Mouse (Mus musculus) layer of hippocampus, adult 9-11 months (tissue): ENCODE measurements at regions not wholly inside any gene's neighbourhood (a gene's known extent, or its start where the extent isn't known, plus 50 kb on each side); places are given as distances from the start of the nearest gene placed in this dataset.

ENCODE experiments used
- DNase-seq: peaks from one replicate; pipeline ENCODE4 v3.0.0; 2022

- DNase-seq, result no peak
Measured at GRCm38 (mm10) chr5:118978921-118979630, 418.6 kb downstream of the Med13l start.

GRCm38 (mm10) chr5:118981046-118981445, 420.6 kb downstream of the Med13l start:
- DNase-seq, result no peak

GRCm38 (mm10) chr5:118984251-118984650, 423.8 kb downstream of the Med13l start:
- DNase-seq, result no peak

- DNase-seq, result no peak
Measured at GRCm38 (mm10) chr5:118984797-118985408, 424.4 kb downstream of the Med13l start.

GRCm38 (mm10) chr5:118987376-118988000, 427.0 kb downstream of the Med13l start:
- DNase-seq, result no peak

- DNase-seq, result no peak
Measured at GRCm38 (mm10) chr5:118999124-118999523, 438.6 kb downstream of the Med13l start.

GRCm38 (mm10) chr5:119005825-119006471, 445.5 kb downstream of the Med13l start:
- DNase-seq, result no peak

GRCm38 (mm10) chr5:119010048-119010447, 449.6 kb downstream of the Med13l start:
- DNase-seq, result no peak

GRCm38 (mm10) chr5:119015181-119015580, 454.7 kb downstream of the Med13l start:
- DNase-seq, result no peak

- no peak for DNase-seq
Measured at GRCm38 (mm10) chr5:119015606-119016255, 455.3 kb downstream of the Med13l start.

- DNase-seq, result no peak
Measured at GRCm38 (mm10) chr5:119016420-119016819, 455.9 kb downstream of the Med13l start.

GRCm38 (mm10) chr5:119023947-119024346, 463.5 kb downstream of the Med13l start:
- no peak for DNase-seq

- DNase-seq, result no peak
Measured at GRCm38 (mm10) chr5:119032051-119032450, 471.6 kb downstream of the Med13l start.

- DNase-seq, result no peak
Measured at GRCm38 (mm10) chr5:119044548-119044947, 484.1 kb downstream of the Med13l start.

- no peak for DNase-seq
Measured at GRCm38 (mm10) chr5:119047581-119047980, 487.1 kb downstream of the Med13l start.

- DNase-seq, result no peak
Measured at GRCm38 (mm10) chr5:119052354-119052996, 492.0 kb downstream of the Med13l start.

GRCm38 (mm10) chr5:119053738-119054137, 493.3 kb downstream of the Med13l start:
- DNase-seq, result no peak

- no peak for DNase-seq
Measured at GRCm38 (mm10) chr5:119054393-119054792, 493.9 kb downstream of the Med13l start.

GRCm38 (mm10) chr5:119055430-119055829, 495.0 kb downstream of the Med13l start:
- peak; percentile 86 for DNase-seq

- no peak for DNase-seq
Measured at GRCm38 (mm10) chr5:119057813-119058212, 497.3 kb downstream of the Med13l start.

- DNase-seq, result peak; percentile 34
Measured at GRCm38 (mm10) chr5:119058231-119058851, 497.9 kb downstream of the Med13l start.

GRCm38 (mm10) chr5:119059223-119059622, 498.7 kb downstream of the Med13l start:
- DNase-seq, result no peak
